Mouse (Mus musculus) kidney, postnatal 0 days (tissue): Measurements from ENCODE around the gene Pkig. TPM values are rescaled to one million over a fixed set of nuclear protein-coding genes. Genes with fewer than 3 reads are reported as not detected.
A peak's percentile ranks its signal among the peaks of the same experiment; 100 is the strongest.

ENCODE experiments used
- ATAC-seq: fragments of 200-750 bp; cut with Nextera tagmentation; replicated peaks from 2 replicates; pipeline ENCODE4 v1.8.0; 2017; ENCODE audit warnings: low read depth, moderate number of reproducible peaks, moderate TSS enrichment, moderate library complexity; ENCODE audit not compliant: low FRiP score
- DNase-seq: peaks from one replicate; pipeline ENCODE4 v3.0.0-alpha.2; 2016; ENCODE audit warnings: low spot score
- H3K27ac ChIP-seq: fragments of 300-500 bp; sonication (generic); 2 replicates; pipeline ENCODE4 v1.5.1; 2014; ENCODE audit warnings: mild to moderate bottlenecking
- H3K27me3 ChIP-seq: fragments of 300-500 bp; sonication (generic); 2 replicates; pipeline ENCODE4 v1.6.1; 2014; ENCODE audit warnings: low read length, mixed read lengths; ENCODE audit not compliant: insufficient read depth
- H3K36me3 ChIP-seq: fragments of 300-500 bp; sonication (generic); 2 replicates; pipeline ENCODE4 v1.6.1; 2014; ENCODE audit warnings: low read length, mixed read lengths; ENCODE audit not compliant: insufficient read depth
- H3K4me1 ChIP-seq: fragments of 300-500 bp; sonication (generic); replicated peaks from 2 replicates; pipeline ENCODE4 v1.6.1; 2014; ENCODE audit warnings: antibody characterized with exemption, low read length, mixed read lengths; ENCODE audit not compliant: insufficient read depth
- H3K4me2 ChIP-seq: fragments of 300-500 bp; sonication (generic); 2 replicates; pipeline ENCODE4 v1.6.1; 2014; ENCODE audit warnings: mild to moderate bottlenecking, low read length, moderate library complexity, mixed read lengths
- H3K4me3 ChIP-seq: fragments of 300-500 bp; sonication (generic); replicated peaks from 2 replicates; pipeline ENCODE4 v1.5.1; 2014; ENCODE audit warnings: low read depth, low read length
- H3K9ac ChIP-seq: fragments of 300-500 bp; sonication (generic); 2 replicates; pipeline ENCODE4 v1.6.1; 2014; ENCODE audit warnings: low read depth, low read length
- H3K9me3 ChIP-seq: fragments of 300-500 bp; sonication (generic); replicated peaks from 2 replicates; pipeline ENCODE4 v1.6.1; 2016; ENCODE audit warnings: low read length, inconsistent platforms, mixed read lengths
- CTCF ChIP-seq: IDR thresholded peaks from 2 replicates; pipeline ENCODE4 v1.5.1; 2016; ENCODE audit warnings: antibody characterized with exemption, low read depth, mild to moderate bottlenecking, moderate library complexity
- WGBS: fragments of 180-500 bp; shearing (Covaris S2); extraction: QIAGEN DNeasy Blood & Tissue Kit; methylation state at CpG from one replicate; pipeline ENCODE4 v1.1.7; 2014; 5-methylcytosine and 5-hydroxymethylcytosine counted together
- polyA plus RNA-seq: library from polyadenylated mRNA; unstranded; fragments of >200 nt; fragmentation: Nextera tagmentation; extraction: Ambion mirVana; gene quantifications from 2 replicates; pipeline ENCODE4 v1.2.1, GENCODE M21; 2015

The Pkig gene
- polyA plus RNA-seq, 1 experiment from 2014 or later = 179 TPM

DNA sequence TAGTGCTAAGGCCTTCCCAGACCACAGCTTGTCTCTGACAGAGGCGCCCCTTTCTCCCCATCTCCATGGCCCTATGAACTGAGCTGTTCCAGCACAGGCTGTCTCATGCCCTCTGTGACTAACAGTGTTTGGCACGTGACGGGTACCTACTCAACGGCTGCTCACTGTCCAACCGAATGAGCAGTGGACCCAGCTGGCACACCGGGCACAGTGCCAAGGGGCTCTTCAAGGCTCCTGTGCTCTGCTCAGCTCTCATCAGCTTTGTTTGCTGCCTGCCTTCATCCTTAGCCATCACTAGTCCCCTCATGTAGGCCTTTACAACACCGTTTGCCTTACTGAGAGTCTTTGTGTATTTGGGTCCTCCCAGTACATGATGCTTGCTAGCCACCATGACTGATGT, 64.4 kb downstream of the Pkig start:
- no peak overlapping the region for H3K4me3 ChIP-seq
- no peaks in the 10 kb centered on the region for H3K27me3 ChIP-seq
- no peak for TF ChIP-seq CTCF
- no peak overlapping the region for H3K27ac ChIP-seq
- no peak for DNase-seq
- H3K9me3 ChIP-seq = no peaks in the 10 kb centered on the region
- WGBS = 83% methylated on average over 7 of the region's 7 CpGs
- no peaks in the 10 kb centered on the region; the same call in 1 of the 2 replicates for H3K4me1 ChIP-seq
- H3K9ac ChIP-seq = no peak overlapping the region
- no peak for ATAC-seq
- no peak overlapping the region for H3K4me2 ChIP-seq
- H3K36me3 ChIP-seq = peaks cover 31% of the 10 kb centered on the region; the same call in 1 of the 2 replicates

DNA sequence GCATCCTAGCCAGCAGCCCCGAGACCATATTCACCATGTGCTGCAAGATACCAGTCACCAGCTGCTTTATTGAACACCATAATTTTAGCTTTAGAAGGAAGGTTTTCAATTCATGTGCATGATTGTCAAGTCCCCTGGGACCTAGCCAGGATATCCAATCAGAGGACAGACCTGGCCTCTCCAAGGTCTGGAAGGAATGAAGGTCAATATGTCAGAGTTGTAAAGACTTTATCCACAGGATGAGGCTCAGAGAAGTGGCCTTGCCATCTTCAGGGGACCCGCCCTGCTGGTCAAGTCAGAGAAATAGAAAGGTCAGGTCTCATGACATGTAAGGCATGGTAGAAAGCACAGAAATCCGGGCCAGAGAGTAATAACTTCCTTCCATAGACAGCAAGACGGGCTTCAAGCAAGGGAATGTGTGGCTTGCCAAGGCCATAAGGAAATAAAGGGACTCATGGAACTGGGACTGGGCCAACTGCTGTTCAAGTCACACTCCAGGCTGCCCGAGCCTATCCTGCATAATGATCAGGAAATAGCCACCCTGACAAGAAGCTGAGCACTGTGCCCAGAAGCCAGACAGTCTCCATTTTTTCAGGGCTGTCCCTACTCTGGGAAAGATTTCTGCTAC, 68.7 kb downstream of the Pkig start:
- peak; percentile 75 for DNase-seq
- peak overlapping the region; percentile 19; the same call in 1 of the 2 replicates for H3K27ac ChIP-seq

DNA sequence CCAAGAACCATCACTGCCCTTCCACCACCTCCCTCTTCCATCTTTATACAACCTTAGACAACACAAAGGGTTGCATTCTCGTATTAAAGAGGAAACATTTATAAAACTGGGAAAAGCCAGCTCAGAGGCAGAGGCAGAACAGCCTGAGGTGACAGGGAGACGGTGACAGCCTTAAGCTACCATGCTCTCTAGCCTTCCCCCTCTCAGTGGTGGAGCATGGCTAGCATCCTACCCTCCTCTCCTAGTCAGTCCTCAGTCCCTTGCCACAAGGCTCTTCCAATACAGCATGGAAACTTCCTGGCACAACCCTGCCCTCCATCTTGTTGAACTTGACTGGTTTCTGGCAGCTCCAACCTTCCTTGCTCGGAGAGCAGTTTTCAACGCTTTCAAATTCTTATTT, 70.1 kb downstream of the Pkig start:
- no peak overlapping the region for H3K27ac ChIP-seq

More for the DNA sequence above, 68.7 kb downstream of the Pkig start:
- Histone ChIP-seq H3K4me2 (no peak overlapping the region), H3K36me3 (peaks cover 31% of the 10 kb centered on the region), H3K27me3 (no peaks in the 10 kb centered on the region), H3K9me3 (no peaks in the 10 kb centered on the region), H3K9ac (no peak overlapping the region), H3K4me1 (no peaks in the 10 kb centered on the region), H3K4me3 (no peak overlapping the region)
- TF ChIP-seq CTCF = no peak
- 58% methylated on average over 5 of the region's 5 CpGs for WGBS
- ATAC-seq = no peak

DNA sequence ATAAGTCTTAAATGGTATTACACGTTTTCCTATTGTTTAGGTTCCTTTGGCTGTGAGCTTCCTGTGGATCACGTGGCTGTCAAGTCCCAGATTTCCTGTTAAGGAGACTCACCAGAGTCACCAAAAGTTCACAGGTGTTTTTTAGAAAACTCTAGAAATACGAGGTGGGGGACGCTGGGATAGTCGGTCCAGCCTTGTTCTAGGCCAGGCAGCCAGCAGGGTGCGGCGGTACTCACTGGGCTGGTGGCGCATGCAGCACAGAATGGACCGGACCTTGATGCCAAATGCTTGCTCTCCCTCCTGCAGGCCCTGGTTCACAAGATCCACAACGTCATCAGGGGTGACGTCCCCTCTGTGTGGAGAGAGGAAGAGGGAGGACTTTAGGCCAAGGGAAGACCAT, 73.8 kb downstream of the Pkig start:
- Histone ChIP-seq H3K9ac (no peak overlapping the region), H3K27ac (no peak overlapping the region), H3K36me3 (peaks cover 8% of the 10 kb centered on the region), H3K9me3 (no peaks in the 10 kb centered on the region), H3K4me3 (no peak overlapping the region), H3K4me2 (no peak overlapping the region), H3K4me1 (no peaks in the 10 kb centered on the region), H3K27me3 (no peaks in the 10 kb centered on the region)
- no peak for TF ChIP-seq CTCF
- ATAC-seq (no peak), DNase-seq (no peak)
- 77% methylated on average over 11 of the region's 11 CpGs for WGBS

More for the DNA sequence above, 70.1 kb downstream of the Pkig start:
- no peak for ATAC-seq
- Histone ChIP-seq H3K4me2 (no peak overlapping the region), H3K9ac (no peak overlapping the region), H3K9me3 (no peaks in the 10 kb centered on the region), H3K4me1 (no peaks in the 10 kb centered on the region), H3K4me3 (no peak overlapping the region), H3K27me3 (no peaks in the 10 kb centered on the region), H3K36me3 (peaks cover 21% of the 10 kb centered on the region)
- TF ChIP-seq CTCF = no peak
- 79% methylated on average over 4 of the region's 4 CpGs for WGBS
- no peak for DNase-seq

DNA sequence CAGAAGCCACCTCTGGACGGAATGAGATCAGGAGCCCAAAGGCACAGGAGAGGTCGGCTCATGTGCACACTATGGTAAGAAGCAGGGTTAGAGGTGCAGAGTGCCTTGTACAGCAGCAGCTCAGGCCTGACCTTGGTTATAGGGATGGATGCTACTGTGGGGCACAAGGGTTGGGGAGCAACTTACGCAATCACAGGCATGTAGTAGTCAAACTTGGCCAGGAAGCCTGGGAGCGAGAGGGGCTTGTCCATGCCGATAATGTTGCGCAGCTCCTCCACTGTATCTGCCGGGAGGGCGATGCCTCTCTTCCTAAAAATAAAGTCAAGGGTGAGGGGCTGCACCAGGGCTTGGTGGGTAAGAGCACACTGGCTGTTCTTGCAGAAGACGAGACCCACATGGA, 77.0 kb downstream of the Pkig start:
- no peak for ATAC-seq
- WGBS = 88% methylated on average over 9 of the region's 9 CpGs

DNA sequence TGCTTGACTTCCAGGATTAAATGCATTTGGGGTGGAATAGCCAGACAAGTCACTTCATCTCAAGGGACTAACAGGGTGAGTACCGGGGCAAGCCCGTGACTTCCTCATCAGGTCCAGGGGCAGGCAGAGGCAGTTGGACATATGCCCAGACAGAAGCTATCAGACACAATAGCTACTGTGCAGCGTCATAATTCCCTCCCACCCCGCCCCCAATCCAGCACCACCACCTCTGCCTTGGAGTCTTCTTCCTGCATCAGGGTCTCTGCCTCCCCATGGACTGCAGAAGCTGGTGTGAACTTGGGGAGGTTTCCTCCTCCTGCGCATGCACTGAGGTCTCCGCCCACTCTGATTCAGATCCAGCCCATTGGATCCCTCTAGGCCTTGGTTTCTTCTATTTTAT, 77.8 kb downstream of the Pkig start:
- no peaks in the 10 kb centered on the region for H3K36me3 ChIP-seq
- no peak overlapping the region for H3K4me3 ChIP-seq
- H3K4me2 ChIP-seq = no peak overlapping the region
- ATAC-seq (no peak), DNase-seq (peak; percentile 63)
- WGBS = 51% methylated on average over 6 of the region's 6 CpGs
- no peaks in the 10 kb centered on the region for H3K27me3 ChIP-seq
- no peaks in the 10 kb centered on the region for H3K4me1 ChIP-seq
- H3K9me3 ChIP-seq = no peaks in the 10 kb centered on the region
- peak overlapping the region; percentile 31; the same call in 1 of the 2 replicates for H3K27ac ChIP-seq
- H3K9ac ChIP-seq = no peak overlapping the region
- TF ChIP-seq CTCF = no peak

More for the DNA sequence above, 77.0 kb downstream of the Pkig start:
- 0 out of 2 replicates have a peak overlapping the region, but pooled peaks have one; percentile 31 for H3K27ac ChIP-seq
- H3K9me3 ChIP-seq = no peaks in the 10 kb centered on the region
- no peak overlapping the region for H3K9ac ChIP-seq
- no peak for DNase-seq
- peaks cover 3% of the 10 kb centered on the region; the same call in 1 of the 2 replicates for H3K36me3 ChIP-seq
- no peak for TF ChIP-seq CTCF
- no peaks in the 10 kb centered on the region for H3K4me1 ChIP-seq
- no peaks in the 10 kb centered on the region for H3K27me3 ChIP-seq
- H3K4me2 ChIP-seq = no peak overlapping the region
- H3K4me3 ChIP-seq = no peak overlapping the region
